12 mouse cellular contexts compared by ENCODE assay signal in genomic region chr1:82261053-82261618, GRCm38 (mm10). TPM values are rescaled to one million over a fixed set of nuclear protein-coding genes. Genes with fewer than 3 reads are reported as not detected.
A peak's percentile ranks its signal among the peaks of the same experiment; 100 is the strongest.
DNase-seq lines count a peak whose midpoint lies in the region; ATAC-seq and TF ChIP-seq lines count a peak whose summit lies in the region.
"Had no signal": no experiment of that assay in that cellular context is flagged by ENCODE, and none has a peak within 500 bp of the region (broad histone marks: within the 10 kb centered on the region; RNA-seq: fewer than 3 reads in every experiment).

No protein-coding gene starts in this region.

- no peaks in the 10 kb centered on the region for H3K36me3 ChIP-seq in kidney, adult 2 months (ENCODE audit: control insufficient read depth, insufficient read depth, low read length)
- no peaks in the 10 kb centered on the region for H3K36me3 ChIP-seq in kidney, embryonic 14.5 days (ENCODE audit: control insufficient read depth, insufficient read depth, low read length)
- H3K36me3 ChIP-seq in hindbrain, postnatal 0 days (ENCODE audit: insufficient read depth, low read length) = no peaks in the 10 kb centered on the region
- no peaks in the 10 kb centered on the region for H3K36me3 ChIP-seq in midbrain, postnatal 0 days (ENCODE audit: insufficient read depth, low read length)

- H3K27ac ChIP-seq in kidney, adult 2 months (ENCODE audit: insufficient read depth, low read depth, low read length) = peak overlapping the region; percentile 64
- H3K27ac ChIP-seq in kidney, embryonic 14.5 days (ENCODE audit: low read depth, low read length) = no peak overlapping the region
- H3K27ac ChIP-seq in hindbrain, postnatal 0 days = no peak overlapping the region
- no peak overlapping the region for H3K27ac ChIP-seq in midbrain, postnatal 0 days (ENCODE audit: low read depth, low read length)

- H3K27me3 ChIP-seq in kidney, adult 2 months (replicated peaks; ENCODE audit: control insufficient read depth, insufficient read depth, low read length) = no peaks in the 10 kb centered on the region
- no peaks in the 10 kb centered on the region for H3K27me3 ChIP-seq in kidney, embryonic 14.5 days (ENCODE audit: control insufficient read depth, insufficient read depth, low read length)
- no peaks in the 10 kb centered on the region for H3K27me3 ChIP-seq in hindbrain, postnatal 0 days (ENCODE audit: insufficient read depth, low read length)
- H3K27me3 ChIP-seq in midbrain, postnatal 0 days (ENCODE audit: insufficient read depth, low read length) = no peaks in the 10 kb centered on the region
- H3K27me3 ChIP-seq: CH12.LX had no signal

- H3K4me1 ChIP-seq in kidney, adult 2 months (ENCODE audit: control insufficient read depth, insufficient read depth, low read length) = peaks cover 3% of the 10 kb centered on the region; the same call in 1 of the 2 replicates
- no peaks in the 10 kb centered on the region; the same call in 1 of the 2 replicates for H3K4me1 ChIP-seq in kidney, embryonic 14.5 days (ENCODE audit: control insufficient read depth, insufficient read depth, low read length)
- H3K4me1 ChIP-seq in hindbrain, postnatal 0 days (ENCODE audit: insufficient read depth, low read length) = no peaks in the 10 kb centered on the region; the same call in 1 of the 2 replicates
- no peaks in the 10 kb centered on the region for H3K4me1 ChIP-seq in midbrain, postnatal 0 days (ENCODE audit: insufficient read depth, low read length)

- TF ChIP-seq CTCF in kidney, adult 2 months (conservative IDR thresholded peaks at IDR 0.05; ENCODE audit: insufficient read depth, insufficient read length, low read depth, low read length) = no peak
- TF ChIP-seq CTCF in hindbrain, postnatal 0 days (IDR thresholded peaks at IDR 0.05; ENCODE audit: low read depth) = no peak
- TF ChIP-seq CTCF in midbrain, postnatal 0 days (IDR thresholded peaks at IDR 0.05) = no peak

- no peak for ATAC-seq in kidney, embryonic 14.5 days (ENCODE audit: low FRiP score, low TSS enrichment)
- ATAC-seq in hindbrain, postnatal 0 days = peak; percentile 56; the same call in 1 of the 2 replicates
- ATAC-seq in midbrain, postnatal 0 days (ENCODE audit: low FRiP score) = no peak

- 53% methylated on average over 9 of the region's 9 CpGs for WGBS in kidney, adult 2 months
- 41% methylated on average over 9 of the region's 9 CpGs for WGBS in kidney, embryonic 14.5 days
- 45% methylated on average over 9 of the region's 9 CpGs for WGBS in hindbrain, postnatal 0 days
- WGBS in midbrain, postnatal 0 days = 63% methylated on average over 9 of the region's 9 CpGs

- H3K9me3 ChIP-seq in kidney, embryonic 14.5 days (ENCODE audit: control insufficient read depth, low read length) = no peaks in the 10 kb centered on the region
- H3K9me3 ChIP-seq in hindbrain, postnatal 0 days (ENCODE audit: low read length) = no peaks in the 10 kb centered on the region
- H3K9me3 ChIP-seq in midbrain, postnatal 0 days (ENCODE audit: low read length) = no peaks in the 10 kb centered on the region

- no peak for TF ChIP-seq POLR2A in kidney, adult 2 months (IDR thresholded peaks at IDR 0.05; ENCODE audit: low read depth, low read length)

- H3K4me3 ChIP-seq in kidney, adult 2 months (ENCODE audit: insufficient read depth, low read depth, low read length) = no peak overlapping the region
- no peak overlapping the region for H3K4me3 ChIP-seq in kidney, embryonic 14.5 days (ENCODE audit: low read length)
- no peak overlapping the region for H3K4me3 ChIP-seq in hindbrain, postnatal 0 days (ENCODE audit: low read length)
- no peak overlapping the region for H3K4me3 ChIP-seq in midbrain, postnatal 0 days (ENCODE audit: low read depth, low read length)
- H3K4me3 ChIP-seq: erythroblast, embryonic 14.5 days had no signal

- peak; percentile 18 for DNase-seq in kidney, adult 2 months
- peak; percentile 75 for DNase-seq in cerebellum, postnatal 14 days
- DNase-seq in hindbrain, postnatal 0 days (ENCODE audit: low spot score) = peak; percentile 58
- DNase-seq in midbrain, postnatal 0 days (ENCODE audit: low spot score) = peak; percentile 57
- DNase-seq in MN1 (ENCODE audit: low spot score) = no peak
- no peak for DNase-seq in heart, adult 8-10 months (ENCODE audit: low spot score)
- no peak for DNase-seq in kidney, postnatal 10 days
- DNase-seq: heart, postnatal 36 days had no signal

- H3K4me2 ChIP-seq in kidney, embryonic 14.5 days (replicated peaks; ENCODE audit: low read depth, low read length) = no peak overlapping the region
- H3K4me2 ChIP-seq in hindbrain, postnatal 0 days (ENCODE audit: low read depth, low read length) = no peak overlapping the region
- no peak overlapping the region for H3K4me2 ChIP-seq in midbrain, postnatal 0 days (ENCODE audit: low read depth, low read length, poor library complexity, severe bottlenecking)

- H3K9ac ChIP-seq in kidney, embryonic 14.5 days (ENCODE audit: low read depth, low read length) = no peak overlapping the region
- H3K9ac ChIP-seq in hindbrain, postnatal 0 days (replicated peaks; ENCODE audit: low read length) = no peak overlapping the region
- H3K9ac ChIP-seq in midbrain, postnatal 0 days (replicated peaks; ENCODE audit: low read length, poor library complexity, severe bottlenecking) = no peak overlapping the region

RNA-seq across cellular contexts. Expression of gene Gm9747, which starts 28.2 kb away (rescaled TPM):
- 0.03 TPM in 1 of 2 replicates, not detected in the other for polyA plus RNA-seq in kidney, adult 2 months (2012; rRNA removed)
- polyA plus RNA-seq in kidney, embryonic 14.5 days (2014; fragmentation: Nextera tagmentation; extraction: Ambion mirVana) = 7.7 and 12.5 TPM in 2 replicates
- total RNA-seq in hindbrain, postnatal 0 days (2014; rRNA removed) = not detected in 2 replicates
- polyA plus RNA-seq in hindbrain, postnatal 0 days (2015; fragmentation: Nextera tagmentation; extraction: Ambion mirVana) = 17.5 and 17.7 TPM in 2 replicates
- total RNA-seq in midbrain, postnatal 0 days (2014; rRNA removed) = not detected in 2 replicates
- 16.3 and 16.8 TPM in 2 replicates for polyA plus RNA-seq in midbrain, postnatal 0 days (2015; fragmentation: Nextera tagmentation; extraction: Ambion mirVana)
- total RNA-seq in heart, adult 8-10 months (2022) = not detected
- total RNA-seq: adrenal gland, adult 18-20 months; CH12.LX; heart, postnatal 36 days had no signal
- polyA plus RNA-seq: erythroblast, embryonic 14.5 days had no signal

RNA-seq across cellular contexts. Expression of gene Irs1, which starts 30.1 kb away (rescaled TPM):
- polyA plus RNA-seq in kidney, adult 2 months (2012; rRNA removed) = 7.1 and 7.4 TPM in 2 replicates
- 1.9 and 3.8 TPM in 2 replicates for polyA plus RNA-seq in kidney, embryonic 14.5 days (2014; fragmentation: Nextera tagmentation; extraction: Ambion mirVana)
- 66.7 and 67.2 TPM in 2 replicates for total RNA-seq in hindbrain, postnatal 0 days (2014; rRNA removed)
- 5.9 and 6.3 TPM in 2 replicates for polyA plus RNA-seq in hindbrain, postnatal 0 days (2015; fragmentation: Nextera tagmentation; extraction: Ambion mirVana)
- 56.9 and 61.2 TPM in 2 replicates for total RNA-seq in midbrain, postnatal 0 days (2014; rRNA removed)
- polyA plus RNA-seq in midbrain, postnatal 0 days (2015; fragmentation: Nextera tagmentation; extraction: Ambion mirVana) = 4.7 and 5.0 TPM in 2 replicates
- total RNA-seq in heart, adult 8-10 months (2022) = 10 to 100 TPM; 14.8 to 34.3 (median 24.0) TPM
- total RNA-seq: CH12.LX had no signal

RNA-seq across cellular contexts. Expression of gene Rhbdd1, which starts 55.1 kb away (rescaled TPM):
- polyA plus RNA-seq in kidney, adult 2 months (2012; rRNA removed) = 12.8 and 13.0 TPM in 2 replicates
- 6.7 and 7.0 TPM in 2 replicates for polyA plus RNA-seq in kidney, embryonic 14.5 days (2014; fragmentation: Nextera tagmentation; extraction: Ambion mirVana)
- 3.8 and 5.1 TPM in 2 replicates for total RNA-seq in hindbrain, postnatal 0 days (2014; rRNA removed)
- 2.7 and 3.2 TPM in 2 replicates for polyA plus RNA-seq in hindbrain, postnatal 0 days (2015; fragmentation: Nextera tagmentation; extraction: Ambion mirVana)
- 3.6 and 6.9 TPM in 2 replicates for total RNA-seq in midbrain, postnatal 0 days (2014; rRNA removed)
- polyA plus RNA-seq in midbrain, postnatal 0 days (2015; fragmentation: Nextera tagmentation; extraction: Ambion mirVana) = 2.3 and 2.8 TPM in 2 replicates
- 10 to 100 TPM in 3 of 4 experiments, 1 to 10 TPM in 1; 10.0 to 11.3 (median 10.6) TPM for total RNA-seq in heart, adult 8-10 months (2022)

Comparison
In these comparisons a context has a peak if more than half of its experiments do, and no peak if none do; other contexts are left out.
1. DNase-seq: peak in kidney, adult 2 months (single experiment), cerebellum, postnatal 14 days (2 of 2), hindbrain, postnatal 0 days (single experiment) and midbrain, postnatal 0 days (single experiment); none in MN1 (single experiment), heart, adult 8-10 months (single experiment) and kidney, postnatal 10 days (single experiment).